Mouse (Mus musculus) intestine, embryonic 14.5 days (tissue): Measurements from ENCODE around the gene Dr1. TPM values are rescaled to one million over a fixed set of nuclear protein-coding genes. Genes with fewer than 3 reads are reported as not detected.
"Not testable (repeated sequence)": the region's sequence is repeated elsewhere in the genome, so short reads cannot be mapped to it uniquely, and the experiment has no call there.

Experiments used
- ATAC-seq: fragments of 200-750 bp; cut with Nextera tagmentation; replicated peaks from 2 replicates; pipeline ENCODE4 v1.8.0; 2017; ENCODE audit warnings: low read depth, moderate number of reproducible peaks, moderate TSS enrichment, moderate library complexity; ENCODE audit not compliant: low FRiP score, low TSS enrichment
- DNase-seq: peaks from one replicate; pipeline ENCODE4 v3.0.0-alpha.2; 2018; ENCODE audit warnings: low spot score
- H3K27ac ChIP-seq: fragments of 300-500 bp; sonication (generic); 2 replicates; pipeline ENCODE4 v1.5.1; 2014; ENCODE audit warnings: low read depth, mild to moderate bottlenecking, control low read depth
- H3K27me3 ChIP-seq: fragments of 300-500 bp; sonication (generic); replicated peaks from 2 replicates; pipeline ENCODE4 v1.6.1; 2014; ENCODE audit warnings: low read length, control low read depth; ENCODE audit not compliant: control insufficient read depth, insufficient read depth
- H3K36me3 ChIP-seq: fragments of 300-500 bp; sonication (generic); 2 replicates; pipeline ENCODE4 v1.6.1; 2014; ENCODE audit warnings: low read length, control low read depth; ENCODE audit not compliant: control insufficient read depth, insufficient read depth
- H3K4me1 ChIP-seq: fragments of 300-500 bp; sonication (generic); replicated peaks from 2 replicates; pipeline ENCODE4 v1.6.1; 2014; ENCODE audit warnings: low read length, control low read depth, mixed read lengths; ENCODE audit not compliant: control insufficient read depth, insufficient read depth
- H3K4me2 ChIP-seq: fragments of 300-500 bp; sonication (generic); 2 replicates; pipeline ENCODE4 v1.6.1; 2014; ENCODE audit warnings: low read length
- H3K4me3 ChIP-seq: fragments of 300-500 bp; sonication (generic); 2 replicates; pipeline ENCODE4 v1.5.1; 2014; ENCODE audit warnings: low read depth, low read length, control low read depth, mixed read lengths
- H3K9ac ChIP-seq: fragments of 300-500 bp; sonication (generic); 2 replicates; pipeline ENCODE4 v1.6.1; 2014; ENCODE audit warnings: mild to moderate bottlenecking, low read length
- H3K9me3 ChIP-seq: fragments of 300-500 bp; sonication (generic); 2 replicates; pipeline ENCODE4 v1.6.1; 2016; ENCODE audit warnings: low read length, control low read depth; ENCODE audit not compliant: control insufficient read depth
- WGBS: fragments of 180-500 bp; shearing (Covaris S2); extraction: QIAGEN DNeasy Blood & Tissue Kit; methylation state at CpG from one replicate; pipeline ENCODE4 v1.1.7; 2014; 5-methylcytosine and 5-hydroxymethylcytosine counted together
- polyA plus RNA-seq: library from polyadenylated mRNA; unstranded; fragments of >200 nt; fragmentation: Nextera tagmentation; extraction: Ambion mirVana; gene quantifications from 2 replicates; pipeline ENCODE4 v1.2.1, GENCODE M21; 2014

The Dr1 gene
- polyA plus RNA-seq, 1 experiment from 2014 or later, result 45.0 TPM

- H3K4me1 ChIP-seq, result peaks cover 13% of the 10 kb centered on the region
- no peaks in the 10 kb centered on the region for H3K27me3 ChIP-seq
- H3K9me3 ChIP-seq, result no peaks in the 10 kb centered on the region
- H3K4me2 ChIP-seq, result peak overlapping the region; percentile 66
- peaks cover 15% of the 10 kb centered on the region for H3K36me3 ChIP-seq
- H3K4me3 ChIP-seq, result peak overlapping the region; percentile 97
- ATAC-seq (peak; percentile 70), DNase-seq (peak; percentile 72)
- H3K27ac ChIP-seq, result peak overlapping the region; percentile 92
- under 1% methylated on average over 44 of the region's 44 CpGs for WGBS
- H3K9ac ChIP-seq, result peak overlapping the region; percentile 90
Measured at GRCm38 (mm10) chr5:108269063-108269810, 540 bp downstream of the Dr1 start.

GRCm38 (mm10) chr5:108269811-108270151, 1.1 kb downstream of the Dr1 start:
- Histone ChIP-seq H3K27me3 (no peaks in the 10 kb centered on the region), H3K4me1 (peaks cover 13% of the 10 kb centered on the region), H3K9ac (peak overlapping the region; percentile 90), H3K4me3 (peak overlapping the region; percentile 97), H3K9me3 (no peaks in the 10 kb centered on the region), H3K4me2 (peak overlapping the region; percentile 66), H3K27ac (no peak overlapping the region), H3K36me3 (peaks cover 16% of the 10 kb centered on the region)
- 6% methylated on average over 7 of the region's 7 CpGs for WGBS
- ATAC-seq (no peak), DNase-seq (peak; percentile 52)

- Histone ChIP-seq H3K9ac (peak overlapping the region; percentile 90), H3K4me1 (peaks cover 13% of the 10 kb centered on the region), H3K27me3 (no peaks in the 10 kb centered on the region), H3K9me3 (no peaks in the 10 kb centered on the region), H3K4me2 (peak overlapping the region; percentile 66), H3K27ac (no peak overlapping the region), H3K4me3 (peak overlapping the region; percentile 97), H3K36me3 (peaks cover 22% of the 10 kb centered on the region)
- DNase-seq (no peak), ATAC-seq (no peak)
- 36% methylated on average over 9 of the region's 9 CpGs for WGBS
Measured at GRCm38 (mm10) chr5:108270415-108270814, 1.7 kb downstream of the Dr1 start.

GRCm38 (mm10) chr5:108271345-108271744, 2.6 kb downstream of the Dr1 start:
- DNase-seq, H3K27me3 ChIP-seq, H3K9me3 ChIP-seq, H3K9ac ChIP-seq, H3K27ac ChIP-seq, ATAC-seq: not testable (repeated sequence)
- H3K4me2 ChIP-seq, result peak overlapping the region; percentile 66
- H3K4me3 ChIP-seq, result 0 out of 2 replicates have a peak overlapping the region, but pooled peaks have one; percentile 97
- H3K36me3 ChIP-seq, result peaks cover 29% of the 10 kb centered on the region
- H3K4me1 ChIP-seq, result peaks cover 13% of the 10 kb centered on the region
- 94% methylated on average over 6 of the region's 6 CpGs for WGBS

GRCm38 (mm10) chr5:108286957-108287356, 18.3 kb downstream of the Dr1 start:
- H3K36me3 ChIP-seq, result no peaks in the 10 kb centered on the region
- DNase-seq (no peak), ATAC-seq (no peak)
- no peaks in the 10 kb centered on the region for H3K27me3 ChIP-seq
- no peak overlapping the region for H3K27ac ChIP-seq
- H3K4me3 ChIP-seq, result no peak overlapping the region
- H3K4me1 ChIP-seq, result no peaks in the 10 kb centered on the region
- no peak overlapping the region for H3K4me2 ChIP-seq
- no peak overlapping the region for H3K9ac ChIP-seq
- WGBS, result 73% methylated on average over 2 of the region's 2 CpGs
- H3K9me3 ChIP-seq, result no peaks in the 10 kb centered on the region

GRCm38 (mm10) chr5:108301567-108301966, 32.9 kb downstream of the Dr1 start:
- H3K9me3 ChIP-seq, result no peaks in the 10 kb centered on the region
- DNase-seq (no peak), ATAC-seq (no peak)
- no peak overlapping the region for H3K4me3 ChIP-seq
- no peak overlapping the region for H3K27ac ChIP-seq
- H3K4me2 ChIP-seq, result no peak overlapping the region
- WGBS, result 63% methylated on average over 3 of the region's 3 CpGs
- no peaks in the 10 kb centered on the region; the same call in 1 of the 2 replicates for H3K27me3 ChIP-seq
- no peak overlapping the region for H3K9ac ChIP-seq
- H3K4me1 ChIP-seq, result no peaks in the 10 kb centered on the region
- H3K36me3 ChIP-seq, result no peaks in the 10 kb centered on the region

GRCm38 (mm10) chr5:108312224-108313064, 43.7 kb downstream of the Dr1 start, which contains the start of gene Pigg:
Gene Pigg (plus strand): TSS chr5:108312609.
- Histone ChIP-seq H3K36me3 (peaks cover 4% of the 10 kb centered on the region; the same call in 1 of the 2 replicates), H3K27ac (peak within 1 kb of the TSS; percentile 76), H3K9ac (peak within 1 kb of the TSS; percentile 79), H3K9me3 (no peaks in the 10 kb centered on the region), H3K4me1 (peaks cover 4% of the 10 kb centered on the region; the same call in 1 of the 2 replicates), H3K4me3 (peak within 1 kb of the TSS; percentile 88), H3K4me2 (peak within 1 kb of the TSS; percentile 93), H3K27me3 (no peaks in the 10 kb centered on the region)
- WGBS, result 0% methylated on average over 57 of the region's 57 CpGs
- DNase-seq (peak; percentile 96), ATAC-seq (peak; percentile 99)

- Histone ChIP-seq H3K4me2 (peak overlapping the region; percentile 93), H3K9ac (peak overlapping the region; percentile 79), H3K4me3 (peak overlapping the region; percentile 88), H3K27me3 (no peaks in the 10 kb centered on the region), H3K36me3 (peaks cover 12% of the 10 kb centered on the region), H3K27ac (no peak overlapping the region), H3K9me3 (no peaks in the 10 kb centered on the region), H3K4me1 (peaks cover 4% of the 10 kb centered on the region; the same call in 1 of the 2 replicates)
- DNase-seq (peak; percentile 52), ATAC-seq (no peak)
- WGBS, result 5% methylated on average over 16 of the region's 16 CpGs
Measured at GRCm38 (mm10) chr5:108313065-108313860, 44.6 kb downstream of the Dr1 start.
